Mouse (Mus musculus): ENCODE measurements around the gene Insl3. TPM values are rescaled to one million over a fixed set of nuclear protein-coding genes. Genes with fewer than 3 reads are reported as not detected.

Gene Insl3
- polyA plus RNA-seq, 1 experiment from 2014 or later, result 1.0 TPM

GRCm38 (mm10) chr8:71665331-71666130 lies 23.5 kb upstream of the Insl3 start:
- 0 out of 2 replicates have a peak overlapping the region, but pooled peaks have one; percentile 8 for H3K9ac ChIP-seq (ENCODE audit: low read depth, low read length)
- DNase-seq (ENCODE audit: low spot score) (peak; percentile 65), ATAC-seq (ENCODE audit: low read depth) (peak; percentile 23; the same call in 1 of the 2 replicates)
- no peaks in the 10 kb centered on the region for H3K9me3 ChIP-seq (ENCODE audit: control insufficient read depth, low read length)
- H3K27me3 ChIP-seq (replicated peaks; ENCODE audit: control insufficient read depth, insufficient read depth, low read length), result peaks cover 26% of the 10 kb centered on the region
- no peaks in the 10 kb centered on the region for H3K36me3 ChIP-seq (ENCODE audit: control insufficient read depth, insufficient read depth, low read length)
- 5% methylated on average over 18 of the region's 22 CpGs for WGBS
- H3K4me3 ChIP-seq (ENCODE audit: low read depth, low read length), result no peak overlapping the region
- H3K4me1 ChIP-seq (ENCODE audit: control insufficient read depth, insufficient read depth, low read length), result peaks cover under 1% of the 10 kb centered on the region; the same call in 1 of the 2 replicates
- no peak overlapping the region for H3K27ac ChIP-seq (replicated peaks; ENCODE audit: low read depth, low read length)
- H3K4me2 ChIP-seq (ENCODE audit: low read depth, low read length), result peak overlapping the region; percentile 37

- H3K9me3 ChIP-seq (ENCODE audit: control insufficient read depth, low read length), result no peaks in the 10 kb centered on the region
- H3K36me3 ChIP-seq (ENCODE audit: control insufficient read depth, insufficient read depth, low read length), result no peaks in the 10 kb centered on the region
- no peak overlapping the region for H3K4me3 ChIP-seq (ENCODE audit: low read depth, low read length)
- H3K9ac ChIP-seq (ENCODE audit: low read depth, low read length), result no peak overlapping the region
- peaks cover 9% of the 10 kb centered on the region; the same call in 1 of the 2 replicates for H3K4me1 ChIP-seq (ENCODE audit: control insufficient read depth, insufficient read depth, low read length)
- DNase-seq (ENCODE audit: low spot score) (no peak), ATAC-seq (ENCODE audit: low read depth) (no peak)
- no peak overlapping the region for H3K27ac ChIP-seq (replicated peaks; ENCODE audit: low read depth, low read length)
- 6% methylated on average over 1 of the region's 1 CpGs for WGBS
- peaks cover 21% of the 10 kb centered on the region for H3K27me3 ChIP-seq (replicated peaks; ENCODE audit: control insufficient read depth, insufficient read depth, low read length)
- no peak overlapping the region for H3K4me2 ChIP-seq (ENCODE audit: low read depth, low read length)
These were observed 22.2 kb upstream of the Insl3 start for GRCm38 (mm10) chr8:71666855-71667254.

- no peak for ATAC-seq (ENCODE audit: low read depth)
- Histone ChIP-seq H3K27ac (replicated peaks; ENCODE audit: low read depth, low read length) (no peak overlapping the region), H3K27me3 (replicated peaks; ENCODE audit: control insufficient read depth, insufficient read depth, low read length) (peaks cover 21% of the 10 kb centered on the region), H3K4me2 (ENCODE audit: low read depth, low read length) (no peak overlapping the region), H3K9me3 (ENCODE audit: control insufficient read depth, low read length) (no peaks in the 10 kb centered on the region), H3K4me3 (ENCODE audit: low read depth, low read length) (no peak overlapping the region), H3K9ac (ENCODE audit: low read depth, low read length) (no peak overlapping the region), H3K4me1 (ENCODE audit: control insufficient read depth, insufficient read depth, low read length) (peaks cover 12% of the 10 kb centered on the region; the same call in 1 of the 2 replicates), H3K36me3 (ENCODE audit: control insufficient read depth, insufficient read depth, low read length) (no peaks in the 10 kb centered on the region)
- DNase-seq (ENCODE audit: low spot score), result no peak
- WGBS, result 48% methylated on average over 5 of the region's 5 CpGs
These were observed 21.8 kb upstream of the Insl3 start for GRCm38 (mm10) chr8:71667256-71667655.

- no peak overlapping the region for H3K4me3 ChIP-seq (ENCODE audit: low read depth, low read length)
- ATAC-seq (ENCODE audit: low read depth) (no peak), DNase-seq (ENCODE audit: low spot score) (peak; percentile 27)
- no peaks in the 10 kb centered on the region for H3K36me3 ChIP-seq (ENCODE audit: control insufficient read depth, insufficient read depth, low read length)
- peak overlapping the region; percentile 16; the same call in 1 of the 2 replicates for H3K4me2 ChIP-seq (ENCODE audit: low read depth, low read length)
- no peak overlapping the region for H3K9ac ChIP-seq (ENCODE audit: low read depth, low read length)
- H3K4me1 ChIP-seq (ENCODE audit: control insufficient read depth, insufficient read depth, low read length), result peaks cover 12% of the 10 kb centered on the region; the same call in 1 of the 2 replicates
- H3K27me3 ChIP-seq (replicated peaks; ENCODE audit: control insufficient read depth, insufficient read depth, low read length), result peaks cover 21% of the 10 kb centered on the region
- no peaks in the 10 kb centered on the region for H3K9me3 ChIP-seq (ENCODE audit: control insufficient read depth, low read length)
- 1% methylated on average over 20 of the region's 21 CpGs for WGBS
- no peak overlapping the region for H3K27ac ChIP-seq (replicated peaks; ENCODE audit: low read depth, low read length)
These were observed 20.6 kb upstream of the Insl3 start for GRCm38 (mm10) chr8:71668220-71668975.

- H3K4me2 ChIP-seq (ENCODE audit: low read depth, low read length), result peak overlapping the region; percentile 97
- H3K4me1 ChIP-seq (ENCODE audit: control insufficient read depth, insufficient read depth, low read length), result peaks cover 12% of the 10 kb centered on the region; the same call in 1 of the 2 replicates
- no peak for ATAC-seq (ENCODE audit: low read depth)
- no peaks in the 10 kb centered on the region for H3K36me3 ChIP-seq (ENCODE audit: control insufficient read depth, insufficient read depth, low read length)
- H3K9ac ChIP-seq (ENCODE audit: low read depth, low read length), result peak overlapping the region; percentile 32; the same call in 1 of the 2 replicates
- 15% methylated on average over 8 of the region's 12 CpGs for WGBS
- DNase-seq (ENCODE audit: low spot score), result no peak
- no peaks in the 10 kb centered on the region for H3K9me3 ChIP-seq (ENCODE audit: control insufficient read depth, low read length)
- H3K4me3 ChIP-seq (ENCODE audit: low read depth, low read length), result peak overlapping the region; percentile 50
- H3K27me3 ChIP-seq (replicated peaks; ENCODE audit: control insufficient read depth, insufficient read depth, low read length), result peaks cover 23% of the 10 kb centered on the region
- H3K27ac ChIP-seq (replicated peaks; ENCODE audit: low read depth, low read length), result no peak overlapping the region
These were observed 18.8 kb upstream of the Insl3 start for GRCm38 (mm10) chr8:71670198-71670597.

GRCm38 (mm10) chr8:71670621-71671548 lies 18.1 kb upstream of the Insl3 start:
- H3K9ac ChIP-seq (ENCODE audit: low read depth, low read length), result peak overlapping the region; percentile 49
- WGBS, result 1% methylated on average over 48 of the region's 64 CpGs
- peaks cover 12% of the 10 kb centered on the region; the same call in 1 of the 2 replicates for H3K4me1 ChIP-seq (ENCODE audit: control insufficient read depth, insufficient read depth, low read length)
- H3K4me2 ChIP-seq (ENCODE audit: low read depth, low read length), result peak overlapping the region; percentile 97
- peak overlapping the region; percentile 50 for H3K4me3 ChIP-seq (ENCODE audit: low read depth, low read length)
- DNase-seq (ENCODE audit: low spot score), result peak; percentile 80
- ATAC-seq (ENCODE audit: low read depth), result peak; percentile 48
- no peaks in the 10 kb centered on the region for H3K36me3 ChIP-seq (ENCODE audit: control insufficient read depth, insufficient read depth, low read length)
- peaks cover 28% of the 10 kb centered on the region for H3K27me3 ChIP-seq (replicated peaks; ENCODE audit: control insufficient read depth, insufficient read depth, low read length)
- H3K9me3 ChIP-seq (ENCODE audit: control insufficient read depth, low read length), result no peaks in the 10 kb centered on the region
- no peak overlapping the region for H3K27ac ChIP-seq (replicated peaks; ENCODE audit: low read depth, low read length)

GRCm38 (mm10) chr8:71671549-71671965 lies 17.5 kb upstream of the Insl3 start, which contains the start of gene Unc13a:
Gene Unc13a (minus strand): TSS chr8:71671757.
- no peaks in the 10 kb centered on the region for H3K36me3 ChIP-seq (ENCODE audit: control insufficient read depth, insufficient read depth, low read length)
- 0% methylated on average over 29 of the region's 42 CpGs for WGBS
- ATAC-seq (ENCODE audit: low read depth) (peak; percentile 76), DNase-seq (ENCODE audit: low spot score) (peak; percentile 90)
- peak within 1 kb of the TSS; percentile 50 for H3K4me3 ChIP-seq (ENCODE audit: low read depth, low read length)
- peaks cover 25% of the 10 kb centered on the region for H3K27me3 ChIP-seq (replicated peaks; ENCODE audit: control insufficient read depth, insufficient read depth, low read length)
- no peak within 1 kb of the TSS; the same call in 1 of the 2 replicates for H3K27ac ChIP-seq (replicated peaks; ENCODE audit: low read depth, low read length)
- H3K9me3 ChIP-seq (ENCODE audit: control insufficient read depth, low read length), result no peaks in the 10 kb centered on the region
- peak within 1 kb of the TSS; percentile 97 for H3K4me2 ChIP-seq (ENCODE audit: low read depth, low read length)
- peak within 1 kb of the TSS; percentile 49 for H3K9ac ChIP-seq (ENCODE audit: low read depth, low read length)
- peaks cover 12% of the 10 kb centered on the region; the same call in 1 of the 2 replicates for H3K4me1 ChIP-seq (ENCODE audit: control insufficient read depth, insufficient read depth, low read length)
